Mouse (Mus musculus): Measurements from ENCODE around the gene Gm14226. TPM values are rescaled to one million over a fixed set of nuclear protein-coding genes. Genes with fewer than 3 reads are reported as not detected.
A peak's percentile ranks its signal among the peaks of the same experiment; 100 is the strongest.
"Not testable (repeated sequence)": the region's sequence is repeated elsewhere in the genome, so short reads cannot be mapped to it uniquely, and the experiment has no call there.

Gm14226 gene
- 0.26 and 0.38 TPM in 2 replicates for polyA plus RNA-seq (2014; fragmentation: Nextera tagmentation; extraction: Ambion mirVana)

- Histone ChIP-seq H3K4me2 (peak within 1 kb of the TSS; percentile 80), H3K9ac (peak within 1 kb of the TSS; percentile 47), H3K4me3 (ENCODE audit: low read depth, low read length) (peak within 1 kb of the TSS; percentile 38), H3K27ac (ENCODE audit: low read depth) (peak within 1 kb of the TSS; percentile 69)
- not testable (repeated sequence) for DNase-seq; H3K9me3 ChIP-seq (ENCODE audit: low read depth, low read length); H3K27me3 ChIP-seq (ENCODE audit: insufficient read depth, low read length); H3K4me1 ChIP-seq (ENCODE audit: insufficient read depth); ATAC-seq (ENCODE audit: insufficient read depth); H3K36me3 ChIP-seq (ENCODE audit: insufficient read depth)
- 1% methylated on average over 24 of the region's 26 CpGs for WGBS
Observed at GRCm38 (mm10) chr2:155018251-155018755, at the start of gene Gm14226. TSS of gene Gm14226 (plus strand) at chr2:155018266.

GRCm38 (mm10) chr2:154969740-154970397 lies 48.2 kb upstream of the Gm14226 start:
- H3K27ac ChIP-seq (ENCODE audit: low read depth); H3K4me1 ChIP-seq (ENCODE audit: insufficient read depth); H3K36me3 ChIP-seq (ENCODE audit: insufficient read depth); H3K9me3 ChIP-seq (ENCODE audit: low read depth, low read length); H3K4me2 ChIP-seq; ATAC-seq (ENCODE audit: insufficient read depth); H3K4me3 ChIP-seq (ENCODE audit: low read depth, low read length); H3K9ac ChIP-seq; H3K27me3 ChIP-seq (ENCODE audit: insufficient read depth, low read length): not testable (repeated sequence)
- peak; percentile 36 for DNase-seq
- WGBS = 58% methylated on average over 14 of the region's 14 CpGs

GRCm38 (mm10) chr2:154971919-154972692 lies 46.0 kb upstream of the Gm14226 start:
- Histone ChIP-seq H3K9ac (no peak overlapping the region), H3K27ac (ENCODE audit: low read depth) (peak overlapping the region; percentile 73; the same call in 1 of the 2 replicates), H3K36me3 (ENCODE audit: insufficient read depth) (no peaks in the 10 kb centered on the region), H3K4me3 (ENCODE audit: low read depth, low read length) (no peak overlapping the region), H3K9me3 (ENCODE audit: low read depth, low read length) (no peaks in the 10 kb centered on the region), H3K27me3 (ENCODE audit: insufficient read depth, low read length) (no peaks in the 10 kb centered on the region), H3K4me1 (ENCODE audit: insufficient read depth) (peaks cover 6% of the 10 kb centered on the region), H3K4me2 (peak overlapping the region; percentile 54)
- peak; percentile 95 for DNase-seq
- TF ChIP-seq CTCF (IDR thresholded peaks at IDR 0.05; ENCODE audit: low read depth) = no peak
- ATAC-seq (ENCODE audit: insufficient read depth) = peak; percentile 98
- WGBS = 11% methylated on average over 18 of the region's 18 CpGs

GRCm38 (mm10) chr2:154972981-154973380 lies 45.1 kb upstream of the Gm14226 start:
- DNase-seq (peak; percentile 59), ATAC-seq (ENCODE audit: insufficient read depth) (no peak)
- Histone ChIP-seq H3K4me3 (ENCODE audit: low read depth, low read length) (no peak overlapping the region), H3K27ac (ENCODE audit: low read depth) (peak overlapping the region; percentile 73; the same call in 1 of the 2 replicates), H3K9me3 (ENCODE audit: low read depth, low read length) (no peaks in the 10 kb centered on the region), H3K9ac (no peak overlapping the region), H3K4me1 (ENCODE audit: insufficient read depth) (peaks cover 6% of the 10 kb centered on the region), H3K27me3 (ENCODE audit: insufficient read depth, low read length) (no peaks in the 10 kb centered on the region), H3K4me2 (no peak overlapping the region), H3K36me3 (ENCODE audit: insufficient read depth) (no peaks in the 10 kb centered on the region)
- TF ChIP-seq CTCF (IDR thresholded peaks at IDR 0.05; ENCODE audit: low read depth) = no peak
- WGBS = 34% methylated on average over 5 of the region's 5 CpGs

- Histone ChIP-seq H3K4me1 (ENCODE audit: insufficient read depth) (no peaks in the 10 kb centered on the region), H3K4me3 (ENCODE audit: low read depth, low read length) (no peak overlapping the region), H3K9ac (no peak overlapping the region), H3K27ac (ENCODE audit: low read depth) (no peak overlapping the region), H3K9me3 (ENCODE audit: low read depth, low read length) (no peaks in the 10 kb centered on the region), H3K27me3 (ENCODE audit: insufficient read depth, low read length) (no peaks in the 10 kb centered on the region), H3K4me2 (no peak overlapping the region), H3K36me3 (ENCODE audit: insufficient read depth) (no peaks in the 10 kb centered on the region)
- TF ChIP-seq CTCF (IDR thresholded peaks at IDR 0.05; ENCODE audit: low read depth) = peak; percentile 38
- ATAC-seq (ENCODE audit: insufficient read depth) = no peak
- DNase-seq = no peak
- 60% methylated on average over 1 of the region's 1 CpGs for WGBS
Observed at GRCm38 (mm10) chr2:154986609-154987008, 31.5 kb upstream of the Gm14226 start.

- no peak overlapping the region for H3K4me3 ChIP-seq (ENCODE audit: low read depth, low read length)
- H3K27me3 ChIP-seq (ENCODE audit: insufficient read depth, low read length) = no peaks in the 10 kb centered on the region
- DNase-seq (no peak), ATAC-seq (ENCODE audit: insufficient read depth) (no peak)
- no peaks in the 10 kb centered on the region for H3K36me3 ChIP-seq (ENCODE audit: insufficient read depth)
- H3K4me2 ChIP-seq = no peak overlapping the region
- TF ChIP-seq CTCF (IDR thresholded peaks at IDR 0.05; ENCODE audit: low read depth) = no peak
- H3K9ac ChIP-seq = no peak overlapping the region
- WGBS = 63% methylated on average over 8 of the region's 8 CpGs
- no peaks in the 10 kb centered on the region for H3K4me1 ChIP-seq (ENCODE audit: insufficient read depth)
- H3K27ac ChIP-seq (ENCODE audit: low read depth) = no peak overlapping the region
- H3K9me3 ChIP-seq (ENCODE audit: low read depth, low read length) = no peaks in the 10 kb centered on the region
Observed at GRCm38 (mm10) chr2:154991411-154991810, 26.7 kb upstream of the Gm14226 start.

GRCm38 (mm10) chr2:154992083-154992482 lies 26.0 kb upstream of the Gm14226 start:
- ATAC-seq (ENCODE audit: insufficient read depth) = no peak
- H3K27ac ChIP-seq (ENCODE audit: low read depth) = no peak overlapping the region
- WGBS = 71% methylated on average over 5 of the region's 5 CpGs
- H3K4me2 ChIP-seq = no peak overlapping the region
- H3K36me3 ChIP-seq (ENCODE audit: insufficient read depth) = no peaks in the 10 kb centered on the region
- H3K9me3 ChIP-seq (ENCODE audit: low read depth, low read length) = no peaks in the 10 kb centered on the region
- no peaks in the 10 kb centered on the region for H3K4me1 ChIP-seq (ENCODE audit: insufficient read depth)
- H3K9ac ChIP-seq = no peak overlapping the region
- no peak for TF ChIP-seq CTCF (IDR thresholded peaks at IDR 0.05; ENCODE audit: low read depth)
- no peak overlapping the region for H3K4me3 ChIP-seq (ENCODE audit: low read depth, low read length)
- no peaks in the 10 kb centered on the region for H3K27me3 ChIP-seq (ENCODE audit: insufficient read depth, low read length)
- DNase-seq = no peak

Measured in lung, embryonic 14.5 days (tissue).